Mouse (Mus musculus) liver, embryonic 14.5 days (tissue): ENCODE measurements around the gene Sesn3.
A peak's percentile ranks its signal among the peaks of the same experiment; 100 is the strongest.

Experiments
- CTCF ChIP-seq: IDR thresholded peaks from 2 replicates; pipeline ENCODE4 v1.5.1; 2016; ENCODE audit warnings: antibody characterized with exemption, low read depth, control low read depth
- EP300 ChIP-seq: IDR thresholded peaks from 2 replicates; pipeline ENCODE4 v1.6.1; 2016; ENCODE audit warnings: antibody characterized with exemption, low read depth

DNA sequence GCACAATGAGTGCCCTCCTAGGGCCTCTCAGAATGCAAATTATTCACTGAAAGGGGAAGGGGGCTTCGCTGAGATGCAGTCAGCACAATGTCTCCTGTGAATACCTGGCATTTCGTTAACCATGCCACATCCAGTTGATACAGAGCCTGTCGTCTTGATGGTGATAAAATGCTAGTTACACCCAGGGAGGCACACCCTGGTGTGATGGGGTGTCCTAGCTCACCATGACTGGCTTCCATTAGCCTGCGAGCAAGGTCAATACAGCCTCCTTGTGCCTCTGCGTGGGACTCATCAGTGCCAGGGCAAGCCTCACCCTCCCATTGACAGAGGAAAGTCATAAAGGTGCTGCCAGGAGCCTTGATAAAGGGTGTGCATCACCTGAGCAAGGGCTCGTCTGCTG, 80.0 kb downstream of the Sesn3 start:
- TF ChIP-seq CTCF (0 out of 2 replicates have a peak, but pooled peaks have one; percentile 14), EP300 (no peak)
